Mouse (Mus musculus): ENCODE measurements at regions not wholly inside any gene's neighbourhood (a gene's known extent, or its start where the extent isn't known, plus 50 kb on each side); places are given as distances from the start of the nearest gene placed in this dataset.

GRCm38 (mm10) chr12:29107720-29108051 lies 356.1 kb downstream of the Eipr1 start:
- no peak for TF ChIP-seq CTCF (conservative IDR thresholded peaks at IDR 0.05; ENCODE audit: low read length)
- TF ChIP-seq NANOG (IDR thresholded peaks at IDR 0.05; ENCODE audit: borderline replicate concordance, low read length), result no peak
- no peak for TF ChIP-seq POU5F1 (IDR thresholded peaks at IDR 0.05; ENCODE audit: borderline replicate concordance, low read length)

All from E14TG2a.4 (cell line).